Mouse (Mus musculus) cerebellum, adult 2 months (tissue): Measurements from ENCODE around the gene Stxbp5.

ENCODE experiments used
- CTCF ChIP-seq: fragments of 200-500 bp; IDR thresholded peaks from 2 replicates; pipeline ENCODE4 v1.5.1; 2011; ENCODE audit warnings: low read depth, mild to moderate bottlenecking, control low read depth, low read length, moderate library complexity, borderline replicate concordance; ENCODE audit not compliant: insufficient read depth
- POLR2A ChIP-seq: fragments of 200-500 bp; IDR thresholded peaks from 2 replicates; pipeline ENCODE4 v1.6.1; 2011; ENCODE audit warnings: low read length, control low read depth, borderline replicate concordance; ENCODE audit not compliant: insufficient read depth

- TF ChIP-seq POLR2A (no peak), CTCF (no peak)
Measured at GRCm38 (mm10) chr10:9897852-9898251, 3.0 kb downstream of the Stxbp5 start.
